Mouse (Mus musculus): ENCODE data around the gene Lmtk2.

DNA sequence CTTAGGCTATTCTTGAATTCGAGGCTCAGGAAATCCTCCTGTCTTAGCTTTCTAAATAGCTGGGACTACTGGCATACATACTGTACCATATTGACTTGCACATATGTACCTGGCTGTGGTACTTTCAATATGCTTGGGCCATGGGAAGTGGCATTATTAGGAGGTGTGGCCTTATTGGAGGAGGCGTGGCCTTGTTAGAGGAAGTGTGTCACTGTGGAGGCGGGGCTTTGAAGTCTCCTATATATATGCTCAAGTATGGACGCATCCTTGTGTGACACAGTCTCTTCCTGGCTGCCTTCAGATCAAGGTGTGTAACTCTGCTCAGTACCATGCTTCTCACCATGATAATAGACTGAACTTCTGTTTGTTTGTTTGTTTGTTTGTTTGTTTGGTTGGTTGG, 18.0 kb downstream of the Lmtk2 start:
- no peak for TF ChIP-seq EP300 (optimal IDR thresholded peaks at IDR 0.05)
- TF ChIP-seq CTCF (IDR thresholded peaks at IDR 0.05; ENCODE audit: low read depth), result no peak
